Mouse (Mus musculus): ENCODE data around the gene Shd. TPM values are rescaled to one million over a fixed set of nuclear protein-coding genes. Genes with fewer than 3 reads are reported as not detected.

Gene Shd
- total RNA-seq (2021): 10 to 100 TPM; 34.0 to 42.4 TPM

- intact Hi-C loops (cut with DNase I): no loop called here
- peak; percentile 44 to 53 for DNase-seq (ENCODE audit: low spot score in 2 of 2)
These were observed at the start of gene Shd for GRCm38 (mm10) chr17:55969966-55970891. Shd (plus strand) TSS chr17:55970467.

GRCm38 (mm10) chr17:55931553-55932502 is 38.4 kb upstream of the Shd start:
- DNase-seq (ENCODE audit: low spot score in 2 of 2): peak; percentile 60 to 72
- intact Hi-C loops (cut with DNase I): no loop called here

- intact Hi-C loops (cut with DNase I): no loop called here
- no peak for DNase-seq (ENCODE audit: low spot score in 2 of 2)
These were observed 37.6 kb upstream of the Shd start for GRCm38 (mm10) chr17:55932635-55933034.

GRCm38 (mm10) chr17:55933191-55933590 is 37.1 kb upstream of the Shd start:
- no peak for DNase-seq (ENCODE audit: low spot score in 2 of 2)
- intact Hi-C loops (cut with DNase I): no loop called here

GRCm38 (mm10) chr17:55944387-55944865 is 25.8 kb upstream of the Shd start:
- intact Hi-C loops (cut with DNase I): loop anchor here (5.0 kb wide), 1 partner anchor 42 kb away; no protein-coding TSS in a partner anchor
- peak in 1 of 2 experiments; percentile 3 for DNase-seq (ENCODE audit: low spot score in 2 of 2)

GRCm38 (mm10) chr17:55944866-55945682 is 25.2 kb upstream of the Shd start:
- intact Hi-C loops (cut with DNase I): loop anchor here (5.0 kb wide), 2 partner anchors 43 to 58 kb away; no protein-coding TSS in a partner anchor
- DNase-seq (ENCODE audit: low spot score in 2 of 2): peak; percentile 95

- DNase-seq (ENCODE audit: low spot score in 2 of 2): no peak
- intact Hi-C loops (cut with DNase I): loop anchor here (5.0 kb wide), 1 partner anchor 58 kb away; no protein-coding TSS in a partner anchor
These were observed 24.6 kb upstream of the Shd start for GRCm38 (mm10) chr17:55945696-55946095.

GRCm38 (mm10) chr17:55948647-55949046 is 21.6 kb upstream of the Shd start:
- no peak for DNase-seq (ENCODE audit: low spot score in 2 of 2)
- intact Hi-C loops (cut with DNase I): loop anchor here (5.0 kb wide), 1 partner anchor 61 kb away; no protein-coding TSS in a partner anchor

GRCm38 (mm10) chr17:55949400-55949799 is 20.9 kb upstream of the Shd start, which contains the start of gene Zfp119b:
Zfp119b (minus strand) TSS chr17:55949500.
- no peak for DNase-seq (ENCODE audit: low spot score in 2 of 2)
- intact Hi-C loops (cut with DNase I): loop anchor here (5.0 kb wide), 1 partner anchor 62 kb away; no protein-coding TSS in a partner anchor

GRCm38 (mm10) chr17:55950601-55951000 is 19.7 kb upstream of the Shd start:
- DNase-seq (ENCODE audit: low spot score in 2 of 2): no peak
- intact Hi-C loops (cut with DNase I): no loop called here

GRCm38 (mm10) chr17:55952041-55952440 is 18.2 kb upstream of the Shd start:
- DNase-seq (ENCODE audit: low spot score in 2 of 2): no peak
- intact Hi-C loops (cut with DNase I): no loop called here

GRCm38 (mm10) chr17:55952447-55953027 is 17.7 kb upstream of the Shd start, which contains the start of gene Ebi3:
Ebi3 (plus strand) TSS chr17:55952640.
- DNase-seq (ENCODE audit: low spot score in 2 of 2): peak in 1 of 2 experiments; percentile 2
- intact Hi-C loops (cut with DNase I): no loop called here

GRCm38 (mm10) chr17:55953751-55954150 is 16.5 kb upstream of the Shd start:
- no peak for DNase-seq (ENCODE audit: low spot score in 2 of 2)
- intact Hi-C loops (cut with DNase I): no loop called here

GRCm38 (mm10) chr17:55954229-55954628 is 16.0 kb upstream of the Shd start:
- intact Hi-C loops (cut with DNase I): no loop called here
- DNase-seq (ENCODE audit: low spot score in 2 of 2): no peak

- intact Hi-C loops (cut with DNase I): no loop called here
- peak; percentile 79 to 87 for DNase-seq (ENCODE audit: low spot score in 2 of 2)
These were observed 14.1 kb upstream of the Shd start for GRCm38 (mm10) chr17:55956129-55956528.

- intact Hi-C loops (cut with DNase I): no loop called here
- no peak for DNase-seq (ENCODE audit: low spot score in 2 of 2)
These were observed 13.7 kb upstream of the Shd start for GRCm38 (mm10) chr17:55956591-55956990.

- peak in 1 of 2 experiments; percentile 56 for DNase-seq (ENCODE audit: low spot score in 2 of 2)
- intact Hi-C loops (cut with DNase I): no loop called here
These were observed 13.1 kb upstream of the Shd start for GRCm38 (mm10) chr17:55957168-55957567.
